ENCODE assay signal across 17 mouse cellular contexts in genomic region chr16:95778173-95778572, GRCm38 (mm10).
DNase-seq lines count a peak whose midpoint lies in the region; ATAC-seq and TF ChIP-seq lines count a peak whose summit lies in the region.
"Had no signal": no experiment of that assay in that cellular context is flagged by ENCODE, and none has a peak within 500 bp of the region (broad histone marks: within the 10 kb centered on the region; RNA-seq: fewer than 3 reads in every experiment).

No protein-coding gene starts in this region.

- no peak overlapping the region for H3K9ac ChIP-seq in embryonic facial prominence, embryonic 13.5 days
- no peak overlapping the region for H3K9ac ChIP-seq in lung, postnatal 0 days (replicated peaks; ENCODE audit: low read depth)
- no peak overlapping the region for H3K9ac ChIP-seq in intestine, embryonic 16.5 days (ENCODE audit: low read depth, low read length)
- H3K9ac ChIP-seq in stomach, postnatal 0 days (ENCODE audit: low read length) = no peak overlapping the region
- H3K9ac ChIP-seq in hindbrain, embryonic 13.5 days = no peak overlapping the region
- H3K9ac ChIP-seq: heart, embryonic 12.5 days; liver, embryonic 15.5 days; midbrain, embryonic 13.5 days had no signal

- H3K4me3 ChIP-seq in embryonic facial prominence, embryonic 13.5 days = no peak overlapping the region
- H3K4me3 ChIP-seq in embryonic facial prominence, embryonic 10.5 days = no peak overlapping the region
- no peak overlapping the region for H3K4me3 ChIP-seq in lung, postnatal 0 days (ENCODE audit: low read depth, low read length)
- no peak overlapping the region for H3K4me3 ChIP-seq in intestine, embryonic 16.5 days (ENCODE audit: low read length)
- no peak overlapping the region for H3K4me3 ChIP-seq in stomach, postnatal 0 days (ENCODE audit: low read depth, low read length)
- no peak overlapping the region for H3K4me3 ChIP-seq in hindbrain, embryonic 13.5 days
- H3K4me3 ChIP-seq: erythroblast, embryonic 14.5 days; heart, embryonic 12.5 days; liver, embryonic 15.5 days; midbrain, embryonic 13.5 days had no signal

- H3K27me3 ChIP-seq in embryonic facial prominence, embryonic 13.5 days = no peaks in the 10 kb centered on the region
- H3K27me3 ChIP-seq in embryonic facial prominence, embryonic 10.5 days (replicated peaks; ENCODE audit: low read depth, poor library complexity, severe bottlenecking) = no peaks in the 10 kb centered on the region
- no peaks in the 10 kb centered on the region for H3K27me3 ChIP-seq in lung, postnatal 0 days (replicated peaks; ENCODE audit: insufficient read depth, low read length)
- no peaks in the 10 kb centered on the region for H3K27me3 ChIP-seq in intestine, embryonic 16.5 days (replicated peaks; ENCODE audit: control insufficient read depth, insufficient read depth, low read length)
- H3K27me3 ChIP-seq in stomach, postnatal 0 days (ENCODE audit: control insufficient read depth, insufficient read depth, low read length) = no peaks in the 10 kb centered on the region
- H3K27me3 ChIP-seq in hindbrain, embryonic 13.5 days = no peaks in the 10 kb centered on the region
- H3K27me3 ChIP-seq: liver, embryonic 15.5 days; midbrain, embryonic 13.5 days had no signal

- TF ChIP-seq CTCF in lung, postnatal 0 days (IDR thresholded peaks at IDR 0.05) = no peak
- no peak for TF ChIP-seq CTCF in stomach, postnatal 0 days (IDR thresholded peaks at IDR 0.05; ENCODE audit: low read depth)

- no peak overlapping the region for H3K4me2 ChIP-seq in embryonic facial prominence, embryonic 13.5 days
- no peak overlapping the region for H3K4me2 ChIP-seq in lung, postnatal 0 days (replicated peaks; ENCODE audit: low read depth, low read length)
- H3K4me2 ChIP-seq in intestine, embryonic 16.5 days (ENCODE audit: low read depth, low read length) = no peak overlapping the region
- no peak overlapping the region for H3K4me2 ChIP-seq in stomach, postnatal 0 days (replicated peaks; ENCODE audit: low read depth)
- no peak overlapping the region for H3K4me2 ChIP-seq in hindbrain, embryonic 13.5 days
- H3K4me2 ChIP-seq: heart, embryonic 12.5 days; liver, embryonic 15.5 days; midbrain, embryonic 13.5 days had no signal

- DNase-seq in embryonic facial prominence, embryonic 10.5 days (ENCODE audit: low spot score) = no peak
- DNase-seq in lung, postnatal 0 days (ENCODE audit: low spot score) = peak; percentile 57
- DNase-seq in lung, postnatal 4 days = no peak
- no peak for DNase-seq in stomach, postnatal 0 days (ENCODE audit: low spot score)
- no peak for DNase-seq in cerebellum, adult 11-12 months
- DNase-seq: cerebellum, postnatal 36 days; gastrocnemius, postnatal 36 days; kidney, adult 11 months; kidney, postnatal 4 days had no signal

- H3K4me1 ChIP-seq in embryonic facial prominence, embryonic 13.5 days = peaks cover 27% of the 10 kb centered on the region; the same call in 1 of the 2 replicates
- H3K4me1 ChIP-seq in embryonic facial prominence, embryonic 10.5 days = 0 out of 2 replicates have a peak, but pooled peaks cover 3% of the 10 kb centered on the region
- peaks cover 8% of the 10 kb centered on the region for H3K4me1 ChIP-seq in lung, postnatal 0 days (ENCODE audit: insufficient read depth, low read depth, low read length)
- H3K4me1 ChIP-seq in intestine, embryonic 16.5 days (ENCODE audit: control insufficient read depth, insufficient read depth, low read length) = 0 out of 2 replicates have a peak, but pooled peaks cover 6% of the 10 kb centered on the region
- no peaks in the 10 kb centered on the region for H3K4me1 ChIP-seq in stomach, postnatal 0 days (replicated peaks; ENCODE audit: control insufficient read depth, insufficient read depth)
- H3K4me1 ChIP-seq in hindbrain, embryonic 13.5 days (replicated peaks) = no peaks in the 10 kb centered on the region
- H3K4me1 ChIP-seq: midbrain, embryonic 13.5 days had no signal

- WGBS in embryonic facial prominence, embryonic 13.5 days = 38% methylated on average over 4 of the region's 4 CpGs
- WGBS in embryonic facial prominence, embryonic 10.5 days = 74% methylated on average over 4 of the region's 4 CpGs
- 51% methylated on average over 4 of the region's 4 CpGs for WGBS in lung, postnatal 0 days
- 47% methylated on average over 4 of the region's 4 CpGs for WGBS in intestine, embryonic 16.5 days
- WGBS in stomach, postnatal 0 days = 30% methylated on average over 4 of the region's 4 CpGs
- 73% methylated on average over 4 of the region's 4 CpGs for WGBS in hindbrain, embryonic 13.5 days

- no peaks in the 10 kb centered on the region for H3K36me3 ChIP-seq in embryonic facial prominence, embryonic 13.5 days
- no peaks in the 10 kb centered on the region for H3K36me3 ChIP-seq in embryonic facial prominence, embryonic 10.5 days (replicated peaks)
- no peaks in the 10 kb centered on the region for H3K36me3 ChIP-seq in lung, postnatal 0 days (ENCODE audit: insufficient read depth, low read length)
- H3K36me3 ChIP-seq in intestine, embryonic 16.5 days (ENCODE audit: control insufficient read depth, insufficient read depth, low read length) = no peaks in the 10 kb centered on the region
- H3K36me3 ChIP-seq in stomach, postnatal 0 days (ENCODE audit: control insufficient read depth, insufficient read depth, low read length) = no peaks in the 10 kb centered on the region
- H3K36me3 ChIP-seq in hindbrain, embryonic 13.5 days = no peaks in the 10 kb centered on the region
- H3K36me3 ChIP-seq: heart, embryonic 12.5 days; liver, embryonic 15.5 days; midbrain, embryonic 13.5 days had no signal

- peak overlapping the region; percentile 24; the same call in 1 of the 2 replicates for H3K27ac ChIP-seq in embryonic facial prominence, embryonic 13.5 days
- no peak overlapping the region for H3K27ac ChIP-seq in embryonic facial prominence, embryonic 10.5 days (replicated peaks)
- no peak overlapping the region for H3K27ac ChIP-seq in lung, postnatal 0 days (ENCODE audit: low read length)
- H3K27ac ChIP-seq in intestine, embryonic 16.5 days (ENCODE audit: low read length) = 0 out of 2 replicates have a peak overlapping the region, but pooled peaks have one; percentile 15
- H3K27ac ChIP-seq in stomach, postnatal 0 days (replicated peaks) = 0 out of 2 replicates have a peak overlapping the region, but pooled peaks have one; percentile 30
- no peak overlapping the region for H3K27ac ChIP-seq in hindbrain, embryonic 13.5 days
- H3K27ac ChIP-seq: liver, embryonic 15.5 days; macrophage; midbrain, embryonic 13.5 days had no signal

- no peak for TF ChIP-seq EP300 in lung, postnatal 0 days (IDR thresholded peaks at IDR 0.05)
- TF ChIP-seq EP300 in stomach, postnatal 0 days (optimal IDR thresholded peaks at IDR 0.05) = peak; percentile 70

- no peaks in the 10 kb centered on the region for H3K9me3 ChIP-seq in embryonic facial prominence, embryonic 13.5 days
- H3K9me3 ChIP-seq in embryonic facial prominence, embryonic 10.5 days = no peaks in the 10 kb centered on the region
- H3K9me3 ChIP-seq in lung, postnatal 0 days (ENCODE audit: low read length) = no peaks in the 10 kb centered on the region
- H3K9me3 ChIP-seq in intestine, embryonic 16.5 days (ENCODE audit: control insufficient read depth, low read length) = no peaks in the 10 kb centered on the region
- no peaks in the 10 kb centered on the region for H3K9me3 ChIP-seq in stomach, postnatal 0 days (ENCODE audit: control insufficient read depth, low read length)
- H3K9me3 ChIP-seq in hindbrain, embryonic 13.5 days = no peaks in the 10 kb centered on the region
- H3K9me3 ChIP-seq: heart, embryonic 12.5 days; liver, embryonic 15.5 days; midbrain, embryonic 13.5 days had no signal

- ATAC-seq in embryonic facial prominence, embryonic 13.5 days (ENCODE audit: insufficient number of reproducible peaks, insufficient read depth, low FRiP score, low TSS enrichment, low read depth) = no peak
- no peak for ATAC-seq in lung, postnatal 0 days
- no peak for ATAC-seq in intestine, embryonic 16.5 days
- peak; percentile 54; the same call in 1 of the 2 replicates for ATAC-seq in stomach, postnatal 0 days (ENCODE audit: low FRiP score, low TSS enrichment)
- ATAC-seq in hindbrain, embryonic 13.5 days (ENCODE audit: low FRiP score) = no peak
- ATAC-seq: midbrain, embryonic 13.5 days had no signal

Comparison
In these comparisons a context has a peak if more than half of its experiments do, and no peak if none do; other contexts are left out.
1. H3K27ac ChIP-seq: peak in embryonic facial prominence, embryonic 13.5 days (single experiment), intestine, embryonic 16.5 days (single experiment) and stomach, postnatal 0 days (single experiment); none in embryonic facial prominence, embryonic 10.5 days (single experiment), lung, postnatal 0 days (single experiment) and hindbrain, embryonic 13.5 days (single experiment).